Mouse (Mus musculus) embryo, embryonic 10.5 days (tissue): ENCODE results near the gene Banp.

Experiments
- DNase-seq: peaks from one replicate; pipeline ENCODE4 v3.0.0-alpha.2; 2015; ENCODE audit warnings: low spot score

Gene Banp

GRCm38 (mm10) chr8:121950749-121951655 is 1.5 kb downstream of the Banp start:
- DNase-seq, result peak; percentile 57

GRCm38 (mm10) chr8:121951656-121952009 is 2.1 kb downstream of the Banp start:
- no peak for DNase-seq

GRCm38 (mm10) chr8:121952122-121952521 is 2.6 kb downstream of the Banp start:
- DNase-seq, result no peak

GRCm38 (mm10) chr8:121952800-121953199 is 3.2 kb downstream of the Banp start:
- DNase-seq, result no peak

GRCm38 (mm10) chr8:121953821-121954545 is 4.4 kb downstream of the Banp start:
- no peak for DNase-seq

GRCm38 (mm10) chr8:121954981-121955555 is 5.5 kb downstream of the Banp start:
- no peak for DNase-seq

- DNase-seq, result no peak
Observed at GRCm38 (mm10) chr8:121955825-121956500, 6.4 kb downstream of the Banp start.

GRCm38 (mm10) chr8:121958395-121958794 is 8.8 kb downstream of the Banp start:
- DNase-seq, result no peak

- no peak for DNase-seq
Observed at GRCm38 (mm10) chr8:121962892-121963291, 13.3 kb downstream of the Banp start.

GRCm38 (mm10) chr8:121964716-121965512 is 15.4 kb downstream of the Banp start:
- DNase-seq, result peak; percentile 48

GRCm38 (mm10) chr8:121966110-121966509 is 16.6 kb downstream of the Banp start:
- no peak for DNase-seq

- DNase-seq, result no peak
Observed at GRCm38 (mm10) chr8:121966714-121967448, 17.3 kb downstream of the Banp start.

- DNase-seq, result no peak
Observed at GRCm38 (mm10) chr8:121967977-121968376, 18.4 kb downstream of the Banp start.

GRCm38 (mm10) chr8:121968542-121968941 is 19.0 kb downstream of the Banp start:
- no peak for DNase-seq

- DNase-seq, result no peak
Observed at GRCm38 (mm10) chr8:121970225-121970624, 20.7 kb downstream of the Banp start.

- DNase-seq, result no peak
Observed at GRCm38 (mm10) chr8:121971488-121972058, 22.0 kb downstream of the Banp start.

- DNase-seq, result no peak
Observed at GRCm38 (mm10) chr8:121973906-121974305, 24.4 kb downstream of the Banp start.

- peak; percentile 82 for DNase-seq
Observed at GRCm38 (mm10) chr8:121977819-121978590, 28.5 kb downstream of the Banp start.

- no peak for DNase-seq
Observed at GRCm38 (mm10) chr8:121978670-121979069, 29.1 kb downstream of the Banp start.
